Mouse (Mus musculus): ENCODE data around the gene Rusc1.

Gene Rusc1

GRCm38 (mm10) chr3:89093175-89093574 is at the start of gene Rusc1:
Gene Rusc1, minus strand, starts transcription at chr3:89093311.
- no peak for TF ChIP-seq GATA4 (IDR thresholded peaks at IDR 0.05; ENCODE audit: insufficient replicate concordance, low read length)

GRCm38 (mm10) chr3:89136365-89136764 is 43.3 kb upstream of the Rusc1 start:
- TF ChIP-seq GATA4 (IDR thresholded peaks at IDR 0.05; ENCODE audit: insufficient replicate concordance, low read length), result no peak

GRCm38 (mm10) chr3:89135958-89136357 is 42.8 kb upstream of the Rusc1 start, which contains the start of gene Pklr:
Gene Pklr, plus strand, starts transcription at chr3:89136142.
- no peak for TF ChIP-seq GATA4 (IDR thresholded peaks at IDR 0.05; ENCODE audit: insufficient replicate concordance, low read length)

GRCm38 (mm10) chr3:89133752-89134151 is 40.6 kb upstream of the Rusc1 start:
- TF ChIP-seq GATA4 (IDR thresholded peaks at IDR 0.05; ENCODE audit: insufficient replicate concordance, low read length), result no peak

GRCm38 (mm10) chr3:89133063-89133450 is 39.9 kb upstream of the Rusc1 start:
- no peak for TF ChIP-seq GATA4 (IDR thresholded peaks at IDR 0.05; ENCODE audit: insufficient replicate concordance, low read length)

- TF ChIP-seq GATA4 (IDR thresholded peaks at IDR 0.05; ENCODE audit: insufficient replicate concordance, low read length), result no peak
These were observed 39.4 kb upstream of the Rusc1 start for GRCm38 (mm10) chr3:89132285-89133062.

- TF ChIP-seq GATA4 (IDR thresholded peaks at IDR 0.05; ENCODE audit: insufficient replicate concordance, low read length), result no peak
These were observed 38.7 kb upstream of the Rusc1 start for GRCm38 (mm10) chr3:89131816-89132215.

- no peak for TF ChIP-seq GATA4 (IDR thresholded peaks at IDR 0.05; ENCODE audit: insufficient replicate concordance, low read length)
These were observed 36.8 kb upstream of the Rusc1 start for GRCm38 (mm10) chr3:89129908-89130307.

GRCm38 (mm10) chr3:89125981-89126380 is 32.9 kb upstream of the Rusc1 start:
- no peak for TF ChIP-seq GATA4 (IDR thresholded peaks at IDR 0.05; ENCODE audit: insufficient replicate concordance, low read length)

- TF ChIP-seq GATA4 (IDR thresholded peaks at IDR 0.05; ENCODE audit: insufficient replicate concordance, low read length), result no peak
These were observed 31.1 kb upstream of the Rusc1 start for GRCm38 (mm10) chr3:89124241-89124640.

- no peak for TF ChIP-seq GATA4 (IDR thresholded peaks at IDR 0.05; ENCODE audit: insufficient replicate concordance, low read length)
These were observed 30.2 kb upstream of the Rusc1 start for GRCm38 (mm10) chr3:89123313-89123712.

GRCm38 (mm10) chr3:89115522-89115921 is 22.4 kb upstream of the Rusc1 start:
- TF ChIP-seq GATA4 (IDR thresholded peaks at IDR 0.05; ENCODE audit: insufficient replicate concordance, low read length), result no peak

GRCm38 (mm10) chr3:89113058-89113457 is 19.9 kb upstream of the Rusc1 start:
- TF ChIP-seq GATA4 (IDR thresholded peaks at IDR 0.05; ENCODE audit: insufficient replicate concordance, low read length), result no peak

- no peak for TF ChIP-seq GATA4 (IDR thresholded peaks at IDR 0.05; ENCODE audit: insufficient replicate concordance, low read length)
These were observed 15.0 kb upstream of the Rusc1 start for GRCm38 (mm10) chr3:89108146-89108545.

GRCm38 (mm10) chr3:89107545-89107944 is 14.4 kb upstream of the Rusc1 start:
- no peak for TF ChIP-seq GATA4 (IDR thresholded peaks at IDR 0.05; ENCODE audit: insufficient replicate concordance, low read length)

GRCm38 (mm10) chr3:89106881-89107280 is 13.8 kb upstream of the Rusc1 start:
- no peak for TF ChIP-seq GATA4 (IDR thresholded peaks at IDR 0.05; ENCODE audit: insufficient replicate concordance, low read length)

- no peak for TF ChIP-seq GATA4 (IDR thresholded peaks at IDR 0.05; ENCODE audit: insufficient replicate concordance, low read length)
These were observed 10.1 kb upstream of the Rusc1 start for GRCm38 (mm10) chr3:89103291-89103595.

All from liver, adult (tissue).